Mouse (Mus musculus): ENCODE data around the gene Gkn1. TPM values are rescaled to one million over a fixed set of nuclear protein-coding genes. Genes with fewer than 3 reads are reported as not detected.

Gkn1 gene
- polyA plus RNA-seq, 1 experiment from 2014 or later, result 4.7 TPM

GRCm38 (mm10) chr6:87328265-87329173 lies 22.2 kb downstream of the Gkn1 start:
- ATAC-seq, result no peak
- 82% methylated on average over 22 of the region's 22 CpGs for WGBS
- no peak overlapping the region for H3K27ac ChIP-seq (ENCODE audit: low read depth, low read length)
- H3K27me3 ChIP-seq (replicated peaks; ENCODE audit: control insufficient read depth, insufficient read depth, low read length), result no peaks in the 10 kb centered on the region
- 0 out of 2 replicates have a peak, but pooled peaks have one; percentile 3 for TF ChIP-seq CTCF (IDR thresholded peaks at IDR 0.05; ENCODE audit: low read depth)
- H3K36me3 ChIP-seq (ENCODE audit: control insufficient read depth, insufficient read depth), result no peaks in the 10 kb centered on the region
- no peak overlapping the region for H3K9ac ChIP-seq (ENCODE audit: low read depth, low read length)
- H3K4me1 ChIP-seq (replicated peaks; ENCODE audit: control insufficient read depth, insufficient read depth, low read length), result no peaks in the 10 kb centered on the region
- no peaks in the 10 kb centered on the region for H3K9me3 ChIP-seq (ENCODE audit: control insufficient read depth)
- H3K4me2 ChIP-seq (replicated peaks; ENCODE audit: low read depth), result no peak overlapping the region
- no peak overlapping the region for H3K4me3 ChIP-seq (ENCODE audit: low read depth, low read length)

- Histone ChIP-seq H3K9ac (ENCODE audit: low read depth, low read length) (no peak overlapping the region), H3K27me3 (replicated peaks; ENCODE audit: control insufficient read depth, insufficient read depth, low read length) (no peaks in the 10 kb centered on the region), H3K4me3 (ENCODE audit: low read depth, low read length) (no peak overlapping the region), H3K36me3 (ENCODE audit: control insufficient read depth, insufficient read depth) (no peaks in the 10 kb centered on the region), H3K27ac (ENCODE audit: low read depth, low read length) (no peak overlapping the region), H3K4me2 (replicated peaks; ENCODE audit: low read depth) (no peak overlapping the region), H3K9me3 (ENCODE audit: control insufficient read depth) (no peaks in the 10 kb centered on the region), H3K4me1 (replicated peaks; ENCODE audit: control insufficient read depth, insufficient read depth, low read length) (no peaks in the 10 kb centered on the region)
- no peak for TF ChIP-seq CTCF (IDR thresholded peaks at IDR 0.05; ENCODE audit: low read depth)
- 92% methylated on average over 2 of the region's 2 CpGs for WGBS
- ATAC-seq, result no peak
These were observed 23.8 kb downstream of the Gkn1 start for GRCm38 (mm10) chr6:87326932-87327331.

- Histone ChIP-seq H3K27me3 (replicated peaks; ENCODE audit: control insufficient read depth, insufficient read depth, low read length) (no peaks in the 10 kb centered on the region), H3K9me3 (ENCODE audit: control insufficient read depth) (no peaks in the 10 kb centered on the region), H3K4me1 (replicated peaks; ENCODE audit: control insufficient read depth, insufficient read depth, low read length) (no peaks in the 10 kb centered on the region), H3K9ac (ENCODE audit: low read depth, low read length) (no peak overlapping the region), H3K27ac (ENCODE audit: low read depth, low read length) (no peak overlapping the region), H3K4me3 (ENCODE audit: low read depth, low read length) (no peak overlapping the region), H3K4me2 (replicated peaks; ENCODE audit: low read depth) (no peak overlapping the region), H3K36me3 (ENCODE audit: control insufficient read depth, insufficient read depth) (no peaks in the 10 kb centered on the region)
- no peak for ATAC-seq
- TF ChIP-seq CTCF (IDR thresholded peaks at IDR 0.05; ENCODE audit: low read depth), result peak; percentile 86
- WGBS, result 77% methylated on average over 2 of the region's 2 CpGs
These were observed 27.4 kb downstream of the Gkn1 start for GRCm38 (mm10) chr6:87323381-87323780.

GRCm38 (mm10) chr6:87318651-87319050 lies 32.1 kb downstream of the Gkn1 start:
- Histone ChIP-seq H3K4me1 (replicated peaks; ENCODE audit: control insufficient read depth, insufficient read depth, low read length) (no peaks in the 10 kb centered on the region), H3K27me3 (replicated peaks; ENCODE audit: control insufficient read depth, insufficient read depth, low read length) (no peaks in the 10 kb centered on the region), H3K4me2 (replicated peaks; ENCODE audit: low read depth) (no peak overlapping the region), H3K9me3 (ENCODE audit: control insufficient read depth) (no peaks in the 10 kb centered on the region), H3K36me3 (ENCODE audit: control insufficient read depth, insufficient read depth) (no peaks in the 10 kb centered on the region), H3K27ac (ENCODE audit: low read depth, low read length) (no peak overlapping the region), H3K9ac (ENCODE audit: low read depth, low read length) (no peak overlapping the region), H3K4me3 (ENCODE audit: low read depth, low read length) (no peak overlapping the region)
- WGBS, result 93% methylated on average over 7 of the region's 7 CpGs
- TF ChIP-seq CTCF (IDR thresholded peaks at IDR 0.05; ENCODE audit: low read depth), result no peak
- no peak for ATAC-seq

DNA sequence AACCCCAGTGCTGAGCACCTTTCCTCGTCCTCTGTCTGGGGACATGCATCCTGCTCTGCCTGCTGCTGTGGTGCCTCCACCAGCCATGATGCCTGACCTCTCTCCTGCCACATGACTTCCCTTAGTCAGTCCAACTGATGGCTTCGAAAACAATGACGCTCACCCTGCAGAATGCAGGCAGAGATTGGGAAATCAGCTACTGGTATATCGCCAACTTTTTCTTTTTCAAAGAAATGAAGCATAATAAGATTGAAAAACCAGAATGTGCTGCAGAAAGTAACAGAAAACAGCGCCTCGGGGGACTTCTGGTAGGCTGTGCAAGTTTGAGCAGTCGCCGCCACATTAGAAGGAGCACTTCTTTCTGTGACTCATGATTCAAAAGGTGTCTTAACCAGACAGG lies 33.8 kb downstream of the Gkn1 start:
- no peak overlapping the region for H3K4me2 ChIP-seq (replicated peaks; ENCODE audit: low read depth)
- no peaks in the 10 kb centered on the region for H3K27me3 ChIP-seq (replicated peaks; ENCODE audit: control insufficient read depth, insufficient read depth, low read length)
- no peak overlapping the region for H3K27ac ChIP-seq (ENCODE audit: low read depth, low read length)
- H3K4me3 ChIP-seq (ENCODE audit: low read depth, low read length), result no peak overlapping the region
- H3K36me3 ChIP-seq (ENCODE audit: control insufficient read depth, insufficient read depth), result no peaks in the 10 kb centered on the region
- H3K9me3 ChIP-seq (ENCODE audit: control insufficient read depth), result no peaks in the 10 kb centered on the region
- no peak overlapping the region for H3K9ac ChIP-seq (ENCODE audit: low read depth, low read length)
- WGBS, result 78% methylated on average over 8 of the region's 8 CpGs
- TF ChIP-seq CTCF (IDR thresholded peaks at IDR 0.05; ENCODE audit: low read depth), result no peak
- no peaks in the 10 kb centered on the region for H3K4me1 ChIP-seq (replicated peaks; ENCODE audit: control insufficient read depth, insufficient read depth, low read length)
- no peak for ATAC-seq

DNA sequence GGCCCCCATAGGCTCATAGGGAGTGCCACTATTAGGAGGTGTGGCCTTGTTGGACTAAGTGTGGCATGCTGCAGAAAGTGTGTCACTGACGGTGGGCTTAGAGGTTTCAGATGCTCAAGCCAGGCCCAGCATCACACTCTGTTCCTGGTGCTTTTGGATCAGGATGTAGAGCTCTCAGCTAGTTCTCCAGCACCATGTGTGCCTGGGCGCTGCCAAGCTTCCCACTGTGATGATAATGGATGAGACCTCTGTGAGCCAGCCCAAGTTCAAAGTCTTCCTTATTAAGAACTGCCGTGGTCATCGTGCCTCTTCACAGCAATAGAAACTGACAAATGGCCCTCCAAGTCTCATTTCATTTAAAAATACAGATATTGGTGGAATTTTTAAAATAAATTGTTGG lies 38.0 kb downstream of the Gkn1 start:
- Histone ChIP-seq H3K4me1 (replicated peaks; ENCODE audit: control insufficient read depth, insufficient read depth, low read length) (no peaks in the 10 kb centered on the region), H3K4me2 (replicated peaks; ENCODE audit: low read depth) (no peak overlapping the region), H3K4me3 (ENCODE audit: low read depth, low read length) (no peak overlapping the region), H3K27ac (ENCODE audit: low read depth, low read length) (no peak overlapping the region), H3K9ac (ENCODE audit: low read depth, low read length) (no peak overlapping the region), H3K9me3 (ENCODE audit: control insufficient read depth) (no peaks in the 10 kb centered on the region), H3K27me3 (replicated peaks; ENCODE audit: control insufficient read depth, insufficient read depth, low read length) (no peaks in the 10 kb centered on the region), H3K36me3 (ENCODE audit: control insufficient read depth, insufficient read depth) (no peaks in the 10 kb centered on the region)
- TF ChIP-seq CTCF (IDR thresholded peaks at IDR 0.05; ENCODE audit: low read depth), result no peak
- ATAC-seq, result no peak
- 67% methylated on average over 4 of the region's 4 CpGs for WGBS
